Mouse (Mus musculus) heart, embryonic 15.5 days (tissue): ENCODE measurements at regions not wholly inside any gene's neighbourhood (a gene's known extent, or its start where the extent isn't known, plus 50 kb on each side); places are given as distances from the start of the nearest gene placed in this dataset.
"Not testable (repeated sequence)": the region's sequence is repeated elsewhere in the genome, so short reads cannot be mapped to it uniquely, and the experiment has no call there.

Source experiments
- ATAC-seq: fragments of 200-750 bp; cut with Nextera tagmentation; replicated peaks from 2 replicates; pipeline ENCODE4 v1.8.0; 2017; ENCODE audit warnings: low read depth, moderate TSS enrichment; ENCODE audit not compliant: insufficient number of reproducible peaks, insufficient read depth, low FRiP score
- H3K27ac ChIP-seq: fragments of 300-500 bp; sonication (generic); 2 replicates; pipeline ENCODE4 v1.5.1; 2015; ENCODE audit warnings: mild to moderate bottlenecking, inconsistent platforms
- H3K27me3 ChIP-seq: fragments of 300-500 bp; sonication (generic); 2 replicates; pipeline ENCODE4 v1.6.1; 2015; ENCODE audit warnings: inconsistent platforms
- H3K36me3 ChIP-seq: fragments of 300-500 bp; sonication (generic); 2 replicates; pipeline ENCODE4 v1.6.1; 2015; ENCODE audit warnings: mild to moderate bottlenecking, inconsistent platforms
- H3K4me1 ChIP-seq: fragments of 300-500 bp; sonication (generic); replicated peaks from 2 replicates; pipeline ENCODE4 v1.6.1; 2015; ENCODE audit warnings: inconsistent platforms
- H3K4me2 ChIP-seq: fragments of 300-500 bp; sonication (generic); 2 replicates; pipeline ENCODE4 v1.6.1; 2015; ENCODE audit warnings: inconsistent platforms, mild to moderate bottlenecking, moderate library complexity
- H3K4me3 ChIP-seq: fragments of 300-500 bp; sonication (generic); 2 replicates; pipeline ENCODE4 v1.5.1; 2015; ENCODE audit warnings: mild to moderate bottlenecking, inconsistent platforms
- H3K9ac ChIP-seq: fragments of 300-500 bp; sonication (generic); 2 replicates; pipeline ENCODE4 v1.6.1; 2015; ENCODE audit warnings: mild to moderate bottlenecking, inconsistent platforms
- H3K9me3 ChIP-seq: fragments of 300-500 bp; sonication (generic); replicated peaks from 2 replicates; pipeline ENCODE4 v1.6.1; 2016; ENCODE audit warnings: inconsistent platforms
- whole genome bisulfite sequencing: fragments of 180-500 bp; shearing (Covaris S2); methylation state at CpG from one replicate; pipeline ENCODE4 v1.1.7; 2015; ENCODE audit warnings: mixed read lengths; 5-methylcytosine and 5-hydroxymethylcytosine counted together

DNA sequence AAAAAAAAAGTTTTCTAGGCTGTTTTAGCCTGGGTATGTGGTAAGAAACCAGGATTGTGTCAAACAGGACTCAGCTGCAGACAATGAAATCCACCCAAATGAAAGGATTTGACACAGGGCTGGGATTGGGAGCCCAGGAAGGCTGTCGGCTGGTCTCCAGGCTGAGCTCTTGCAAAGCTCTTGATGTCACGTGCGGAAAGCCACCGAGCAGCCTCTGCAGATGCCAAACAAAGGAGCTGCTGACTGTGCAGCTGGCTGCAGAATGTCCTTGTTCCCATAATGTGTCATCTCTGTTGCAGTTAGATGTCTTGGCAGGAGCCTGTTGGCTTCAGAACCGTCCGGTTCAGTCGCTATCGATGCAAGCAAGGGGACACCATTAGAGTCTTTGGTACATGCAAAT, 56.1 kb downstream of the Bbs10 start:
- no peak for ATAC-seq
- H3K27ac ChIP-seq, result no peak overlapping the region

GRCm38 (mm10) chr10:111358340-111358739, 59.9 kb downstream of the Bbs10 start:
- WGBS, result 55% methylated on average over 1 of the region's 1 CpGs
- not testable (repeated sequence) for H3K27me3 ChIP-seq, H3K27ac ChIP-seq, H3K4me3 ChIP-seq, H3K9me3 ChIP-seq, H3K4me1 ChIP-seq, H3K36me3 ChIP-seq, ATAC-seq, H3K4me2 ChIP-seq, H3K9ac ChIP-seq

More for the DNA sequence above, 56.1 kb downstream of the Bbs10 start:
- Histone ChIP-seq H3K9me3 (no peaks in the 10 kb centered on the region), H3K4me1 (0 out of 2 replicates have a peak, but pooled peaks cover 2% of the 10 kb centered on the region), H3K4me3 (no peak overlapping the region), H3K9ac (no peak overlapping the region; the same call in 1 of the 2 replicates), H3K27me3 (no peaks in the 10 kb centered on the region), H3K4me2 (no peak overlapping the region), H3K36me3 (no peaks in the 10 kb centered on the region)
- WGBS, result 47% methylated on average over 8 of the region's 8 CpGs

- Histone ChIP-seq H3K9me3 (no peaks in the 10 kb centered on the region), H3K4me2 (no peak overlapping the region), H3K27me3 (no peaks in the 10 kb centered on the region), H3K4me3 (no peak overlapping the region), H3K4me1 (0 out of 2 replicates have a peak, but pooled peaks cover 7% of the 10 kb centered on the region), H3K36me3 (no peaks in the 10 kb centered on the region), H3K9ac (no peak overlapping the region), H3K27ac (no peak overlapping the region)
- no peak for ATAC-seq
- WGBS, result 85% methylated on average over 18 of the region's 18 CpGs
These were observed 63.4 kb downstream of the Bbs10 start for GRCm38 (mm10) chr10:111361749-111362435.

- H3K4me3 ChIP-seq, result no peak overlapping the region
- 31% methylated on average over 14 of the region's 14 CpGs for WGBS
- H3K27ac ChIP-seq, result no peak overlapping the region
- ATAC-seq, result no peak
- no peak overlapping the region for H3K9ac ChIP-seq
- 0 out of 2 replicates have a peak, but pooled peaks cover 7% of the 10 kb centered on the region for H3K4me1 ChIP-seq
- no peaks in the 10 kb centered on the region for H3K27me3 ChIP-seq
- no peak overlapping the region for H3K4me2 ChIP-seq
- no peaks in the 10 kb centered on the region for H3K9me3 ChIP-seq
- no peaks in the 10 kb centered on the region for H3K36me3 ChIP-seq
These were observed 65.5 kb downstream of the Bbs10 start for GRCm38 (mm10) chr10:111363729-111364617.

- ATAC-seq, result no peak
- Histone ChIP-seq H3K4me3 (no peak overlapping the region), H3K9ac (no peak overlapping the region), H3K36me3 (no peaks in the 10 kb centered on the region), H3K9me3 (no peaks in the 10 kb centered on the region), H3K27me3 (no peaks in the 10 kb centered on the region), H3K4me1 (0 out of 2 replicates have a peak, but pooled peaks cover 7% of the 10 kb centered on the region), H3K27ac (no peak overlapping the region), H3K4me2 (no peak overlapping the region)
- WGBS, result 56% methylated on average over 5 of the region's 5 CpGs
These were observed 66.5 kb downstream of the Bbs10 start for GRCm38 (mm10) chr10:111365011-111365410.

DNA sequence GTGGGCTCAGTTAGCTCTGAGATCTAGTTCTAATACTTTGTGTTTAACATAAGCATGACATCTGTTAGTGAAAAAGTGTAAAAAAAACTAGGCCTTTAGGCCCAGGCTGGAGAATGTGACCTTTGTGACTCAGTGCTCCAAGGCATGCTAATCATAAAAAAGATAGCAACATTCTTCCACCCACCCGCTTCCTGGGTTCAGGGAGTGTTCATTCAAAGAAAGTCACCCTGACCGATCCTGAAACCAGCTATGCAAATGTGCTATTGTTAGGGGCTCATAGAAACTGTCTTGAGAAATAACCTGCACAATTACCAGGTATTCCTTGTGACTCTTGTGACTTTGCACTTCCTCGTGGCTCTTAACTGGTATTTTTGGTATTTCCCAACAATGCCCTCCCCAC, 70.6 kb downstream of the Bbs10 start:
- H3K27ac ChIP-seq, H3K9ac ChIP-seq, H3K9me3 ChIP-seq, H3K27me3 ChIP-seq, H3K4me2 ChIP-seq, H3K36me3 ChIP-seq, ATAC-seq, H3K4me3 ChIP-seq, H3K4me1 ChIP-seq: not testable (repeated sequence)
- 66% methylated on average over 3 of the region's 3 CpGs for WGBS

- 43% methylated on average over 11 of the region's 11 CpGs for WGBS
- no peaks in the 10 kb centered on the region for H3K27me3 ChIP-seq
- H3K27ac ChIP-seq, result no peak overlapping the region
- H3K4me2 ChIP-seq, result no peak overlapping the region
- no peak for ATAC-seq
- no peak overlapping the region for H3K4me3 ChIP-seq
- H3K36me3 ChIP-seq, result no peaks in the 10 kb centered on the region
- H3K9ac ChIP-seq, result no peak overlapping the region
- H3K4me1 ChIP-seq, result no peaks in the 10 kb centered on the region
- no peaks in the 10 kb centered on the region for H3K9me3 ChIP-seq
These were observed 79.7 kb downstream of the Bbs10 start for GRCm38 (mm10) chr10:111378047-111378618.

DNA sequence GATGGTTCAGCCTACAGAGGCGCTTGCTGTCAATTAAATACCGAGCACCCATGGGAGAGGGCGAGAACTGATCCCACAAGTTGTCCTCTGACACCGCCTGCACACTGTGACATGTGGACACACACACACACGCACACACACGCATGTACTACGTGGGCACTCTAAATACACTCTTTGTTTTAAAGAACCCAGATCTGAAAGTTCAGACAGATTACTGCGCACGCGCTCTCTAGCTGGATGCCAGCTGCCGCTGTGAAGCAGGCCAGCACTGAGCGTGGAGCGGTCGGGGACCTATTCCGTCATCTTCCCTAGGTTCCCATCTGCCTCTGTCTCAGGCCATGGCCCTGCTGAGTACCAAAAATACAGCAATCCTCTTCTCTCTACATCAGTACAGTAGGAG, 83.2 kb downstream of the Bbs10 start:
- 77% methylated on average over 15 of the region's 15 CpGs for WGBS
- ATAC-seq, result no peak
- Histone ChIP-seq H3K9me3 (no peaks in the 10 kb centered on the region), H3K27me3 (no peaks in the 10 kb centered on the region), H3K9ac (no peak overlapping the region), H3K4me1 (no peaks in the 10 kb centered on the region), H3K27ac (no peak overlapping the region), H3K36me3 (no peaks in the 10 kb centered on the region), H3K4me3 (no peak overlapping the region), H3K4me2 (peak overlapping the region; percentile 3; the same call in 1 of the 2 replicates)

- 36% methylated on average over 4 of the region's 4 CpGs for whole genome bisulfite sequencing
- H3K9me3 ChIP-seq, result no peaks in the 10 kb centered on the region
- no peak overlapping the region for H3K27ac ChIP-seq
- no peak overlapping the region for H3K9ac ChIP-seq
- no peaks in the 10 kb centered on the region for H3K27me3 ChIP-seq
- no peaks in the 10 kb centered on the region for H3K4me1 ChIP-seq
- no peaks in the 10 kb centered on the region for H3K36me3 ChIP-seq
- H3K4me3 ChIP-seq, result no peak overlapping the region
- 0 out of 2 replicates have a peak, but pooled peaks have one; percentile 22 for ATAC-seq
- peak overlapping the region; percentile 3; the same call in 1 of the 2 replicates for H3K4me2 ChIP-seq
These were observed 83.9 kb downstream of the Bbs10 start for GRCm38 (mm10) chr10:111382206-111382930.

DNA sequence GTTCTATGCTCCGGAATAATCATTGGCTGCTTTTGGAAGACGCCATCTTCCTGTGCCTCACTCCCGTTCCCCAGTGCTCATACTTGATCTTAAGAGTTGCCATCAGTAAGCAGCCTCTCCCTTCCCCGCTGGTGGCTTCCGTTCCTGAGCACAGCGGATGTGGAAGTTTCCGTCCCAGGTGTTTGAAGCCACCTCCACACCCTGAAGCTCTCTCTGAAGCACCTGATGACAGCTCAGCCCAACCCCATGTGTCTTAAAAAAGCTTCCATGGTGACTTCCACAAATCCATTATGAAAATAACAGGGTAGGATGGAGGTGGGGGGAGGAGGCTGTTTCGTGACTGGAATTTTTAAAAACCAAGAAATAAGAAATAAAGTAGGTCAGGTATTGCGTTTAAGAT, 87.1 kb downstream of the Bbs10 start:
- WGBS, result 71% methylated on average over 9 of the region's 9 CpGs
- no peak for ATAC-seq
- H3K4me2 ChIP-seq, result no peak overlapping the region

More for the DNA sequence above, 87.1 kb downstream of the Bbs10 start:
- Histone ChIP-seq H3K9ac (no peak overlapping the region), H3K9me3 (no peaks in the 10 kb centered on the region), H3K4me3 (no peak overlapping the region), H3K36me3 (no peaks in the 10 kb centered on the region), H3K27ac (no peak overlapping the region), H3K4me1 (peaks cover 10% of the 10 kb centered on the region), H3K27me3 (no peaks in the 10 kb centered on the region)
